Mouse (Mus musculus) WW6 (cell line): Measurements from ENCODE around the gene Cry2.
A peak's percentile ranks its signal among the peaks of the same experiment; 100 is the strongest.

Source experiments
- DNase-seq: peaks from one replicate; pipeline ENCODE4 v3.0.0-alpha.2; 2013; ENCODE audit warnings: low read depth, low spot score

The Cry2 gene

DNA sequence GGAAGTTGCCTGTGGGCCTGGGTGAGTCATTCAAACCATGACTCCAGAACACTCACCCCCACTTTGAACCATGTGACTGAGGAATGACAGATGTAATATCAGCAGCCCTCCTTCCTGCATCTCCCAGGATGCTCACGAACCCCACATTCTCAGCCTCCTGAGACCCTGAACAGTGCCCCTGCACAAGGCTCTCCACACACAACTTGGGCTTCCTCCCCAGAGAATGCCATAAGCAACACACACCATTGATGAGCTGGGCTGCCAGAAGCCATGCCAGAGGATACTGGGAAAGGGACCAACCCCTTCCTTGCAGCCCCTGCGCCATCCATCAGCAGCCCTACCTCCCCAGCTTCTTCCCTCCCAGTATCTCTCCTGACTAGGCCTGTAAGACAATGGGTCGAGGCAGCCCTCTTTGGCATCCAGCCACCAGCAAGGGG lies 45.7 kb downstream of the Cry2 start:
- DNase-seq: no peak

DNA sequence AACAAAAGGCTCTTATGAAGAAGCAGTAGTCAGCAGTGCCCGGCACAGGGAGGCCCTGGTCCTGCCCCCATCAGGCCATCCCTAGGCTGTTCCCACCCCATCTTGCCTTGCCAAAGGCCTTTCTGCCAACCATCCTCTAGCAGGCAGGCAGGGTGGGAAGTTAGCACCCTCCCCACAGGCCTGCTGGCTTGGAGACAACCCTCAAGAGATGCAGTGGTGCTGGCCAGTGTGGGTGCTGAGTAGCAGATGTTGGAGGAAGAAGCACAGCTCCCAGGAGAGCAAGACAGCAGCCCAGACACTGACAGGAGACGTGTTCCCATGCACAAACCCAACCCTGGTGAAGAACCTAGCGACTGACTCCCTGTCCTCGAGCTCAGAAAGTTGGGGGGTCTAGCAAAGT lies 46.2 kb downstream of the Cry2 start:
- DNase-seq: no peak

DNA sequence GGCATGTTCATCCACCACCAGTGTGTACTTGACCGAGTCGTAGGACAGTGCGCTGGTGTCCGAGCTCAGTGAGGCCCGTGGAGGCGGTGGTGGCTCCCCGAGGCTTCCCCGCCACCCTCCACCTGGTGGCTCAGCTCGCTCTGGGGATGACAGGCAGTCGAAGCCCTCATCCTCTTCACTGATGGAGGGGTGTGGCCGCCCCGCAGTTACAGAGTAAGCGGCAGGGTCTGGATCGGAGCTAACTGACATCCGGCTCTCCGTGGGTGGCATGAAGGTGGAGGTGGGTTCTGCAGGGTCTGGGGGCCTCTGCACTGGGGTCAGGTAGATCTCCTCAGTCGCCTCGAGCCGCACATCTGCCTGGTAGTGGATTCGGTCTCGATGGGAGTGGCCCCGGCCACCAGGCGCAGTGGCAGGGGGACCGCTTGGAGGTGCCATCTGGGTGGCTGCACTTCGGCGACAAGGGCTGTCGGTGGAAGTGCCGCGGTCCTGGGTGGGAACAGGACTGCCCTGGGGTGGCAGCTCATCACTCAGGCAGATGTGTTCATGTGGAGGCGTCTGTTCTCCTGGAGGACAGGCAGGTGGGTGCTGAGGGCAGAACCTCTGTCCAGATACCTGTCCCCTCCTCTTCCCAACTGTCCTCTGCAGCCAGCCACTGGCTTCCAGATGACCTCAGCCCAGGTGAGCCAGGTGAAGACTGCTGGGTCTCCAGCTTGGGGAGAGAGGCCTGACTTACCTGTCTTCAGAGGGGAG lies 46.8 kb downstream of the Cry2 start:
- DNase-seq: no peak

DNA sequence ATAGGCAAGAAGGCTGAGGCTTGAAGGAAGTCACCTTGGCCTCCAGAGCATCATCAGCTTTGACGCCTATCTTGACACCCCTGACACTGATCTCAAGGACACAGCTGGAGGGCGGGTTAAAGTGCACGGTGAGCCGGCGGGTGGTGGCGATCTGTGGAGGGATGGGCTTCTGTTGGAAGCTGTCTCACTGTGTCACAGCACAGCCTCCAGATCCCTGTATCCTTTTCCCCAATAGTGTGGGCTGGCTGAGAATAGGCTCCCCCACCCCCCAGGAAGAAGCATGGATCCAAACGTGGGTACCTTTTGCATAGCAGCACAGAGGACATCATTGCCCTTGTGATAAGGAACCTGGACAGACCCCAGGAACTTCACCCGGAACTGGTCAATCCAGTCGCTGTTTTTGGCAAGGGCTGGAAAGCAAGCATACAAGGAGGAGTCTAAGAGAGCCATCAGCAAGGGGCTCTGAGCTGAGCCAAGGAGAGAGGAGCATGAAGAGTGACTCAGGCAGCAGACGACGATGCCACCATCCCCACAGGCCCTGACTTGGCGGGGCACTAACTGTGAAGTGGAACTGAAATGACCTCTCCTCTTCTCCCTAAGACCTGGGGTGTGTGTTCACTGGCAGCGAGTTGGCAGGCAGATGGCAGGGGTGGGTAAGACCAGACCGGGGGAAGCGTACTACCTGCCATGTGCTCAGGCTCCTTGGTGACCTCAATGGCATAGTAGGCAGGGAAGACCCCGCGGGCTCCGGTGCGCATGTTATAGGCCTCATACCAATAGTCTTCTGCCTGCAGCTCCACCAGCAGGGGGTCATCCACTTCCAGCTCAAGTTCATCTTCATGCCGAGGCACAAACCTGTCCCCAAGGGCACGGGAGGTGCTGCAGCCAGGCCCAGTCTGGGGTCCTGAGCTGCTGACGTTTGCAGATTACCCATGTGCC lies 48.5 kb downstream of the Cry2 start:
- no peak for DNase-seq

DNA sequence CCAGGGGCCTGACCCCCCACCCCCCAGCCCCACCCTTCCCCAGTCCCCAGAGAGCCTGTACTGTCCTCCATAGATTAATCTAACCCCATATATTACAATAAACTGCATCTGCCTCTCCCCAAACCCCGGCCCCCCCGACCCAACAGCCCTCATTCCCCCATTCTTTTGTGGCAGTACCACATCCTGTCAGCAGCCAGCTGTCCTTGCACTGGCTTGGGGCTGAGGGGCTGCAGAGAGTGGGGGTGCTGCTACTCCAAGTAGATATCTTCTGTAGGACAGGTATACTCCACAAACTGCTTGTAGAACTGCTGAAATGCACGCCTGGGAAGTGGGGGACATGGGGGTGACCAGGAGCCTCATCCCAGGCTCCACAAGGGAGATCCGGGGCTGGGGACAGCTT lies 49.7 kb downstream of the Cry2 start:
- no peak for DNase-seq

DNA sequence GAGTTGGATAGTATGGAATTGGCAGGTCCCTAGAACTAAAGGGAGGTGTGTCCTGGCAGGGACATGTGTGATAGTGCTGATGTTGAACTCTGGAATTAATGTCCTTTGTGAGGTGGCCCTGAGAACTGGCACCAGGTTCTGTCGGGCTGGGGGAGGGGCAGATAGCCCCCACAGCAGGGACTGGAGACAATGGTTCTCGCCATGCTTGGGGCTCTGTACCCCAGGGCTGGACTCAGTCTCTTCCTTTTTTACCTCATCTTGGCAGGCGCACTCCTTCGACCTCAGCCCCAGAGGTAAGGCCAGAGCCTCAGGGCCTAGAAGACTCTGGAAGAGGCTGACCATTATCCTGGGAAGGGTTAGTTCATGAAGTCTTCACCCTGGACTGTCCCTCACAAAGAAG lies 51.1 kb downstream of the Cry2 start:
- no peak for DNase-seq

DNA sequence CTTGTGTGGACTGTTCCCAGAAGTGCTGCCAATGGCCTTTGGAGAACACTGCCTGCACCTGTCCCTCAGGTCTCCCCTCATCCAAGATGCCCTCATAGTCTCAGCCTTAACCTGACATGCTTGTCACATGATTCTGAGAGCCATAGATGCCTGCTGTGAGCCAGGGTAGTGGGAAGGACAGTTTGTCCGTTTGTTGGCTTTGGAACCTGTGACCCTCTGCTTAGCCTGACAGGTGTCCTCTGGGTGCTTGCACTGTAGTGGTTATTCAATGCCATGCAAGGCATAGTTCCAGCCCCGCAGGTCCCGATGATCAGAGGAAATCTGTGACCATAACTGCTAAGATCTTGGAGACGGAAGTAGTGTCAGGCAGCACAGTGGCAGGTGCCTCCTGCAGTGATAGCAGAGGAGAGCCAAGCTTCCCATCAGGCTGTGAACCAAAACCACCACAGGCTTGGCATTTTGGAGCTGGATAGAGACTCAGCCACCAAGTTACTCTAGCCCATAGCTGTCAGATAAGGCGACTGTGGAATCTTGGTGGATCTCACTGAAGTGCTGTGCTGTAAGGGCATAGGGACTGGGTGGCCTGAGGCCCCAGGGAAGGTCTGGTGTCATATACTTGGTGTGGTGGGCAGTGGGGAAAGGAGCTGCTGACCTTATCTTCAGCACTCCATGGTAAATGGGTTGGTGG lies 51.8 kb downstream of the Cry2 start, which contains the start of gene 1700029I15Rik:
TSS of gene 1700029I15Rik (plus strand) at position 638 of the 688 bp plus-strand sequence.
- no peak for DNase-seq

DNA sequence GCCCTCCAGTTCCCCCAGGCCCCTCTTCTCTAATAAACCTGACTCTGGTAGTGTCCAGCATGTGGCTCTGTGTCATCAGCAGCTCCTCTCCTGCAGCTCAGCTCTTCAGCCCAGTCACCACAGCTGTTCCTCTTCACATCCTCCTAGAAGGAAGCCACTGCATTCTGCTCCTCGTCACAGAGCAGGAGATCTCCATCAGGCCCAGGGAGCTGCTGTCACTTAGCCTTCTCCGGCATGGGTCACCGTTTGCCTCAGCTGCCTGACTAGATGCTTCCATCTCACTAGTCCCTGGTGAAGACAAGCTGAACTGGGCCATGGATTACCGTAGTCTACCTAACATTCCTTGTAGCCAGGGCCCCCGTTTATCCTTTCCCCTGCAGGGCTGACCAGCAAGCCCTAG lies 52.7 kb downstream of the Cry2 start:
- DNase-seq: no peak

DNA sequence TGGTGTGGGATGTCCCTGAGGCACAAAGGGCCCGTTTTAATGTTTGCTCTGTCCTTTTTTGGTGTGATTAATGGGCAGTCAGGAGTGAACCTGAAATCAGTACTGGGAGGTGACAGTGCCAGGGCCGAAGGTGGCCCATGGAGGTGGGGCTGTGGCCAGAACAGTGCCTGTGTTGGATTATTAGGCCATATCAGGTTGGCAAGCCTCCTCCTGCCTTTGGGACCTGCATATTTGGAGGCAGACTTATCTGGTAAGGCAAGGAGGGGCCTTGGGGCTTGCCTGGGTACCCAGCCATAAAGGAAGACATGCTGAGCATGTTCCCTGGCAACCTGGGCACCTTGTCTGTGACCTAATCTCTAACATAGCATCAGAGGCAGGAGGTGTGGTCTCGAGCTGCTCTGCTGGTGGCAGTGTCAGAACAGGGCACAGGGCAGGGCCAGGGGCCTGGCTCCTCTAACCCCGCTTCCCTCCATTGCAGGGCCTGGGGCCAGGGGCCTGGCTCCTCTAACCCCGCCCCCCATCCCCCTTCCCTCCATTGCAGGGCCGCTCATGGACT lies 53.3 kb downstream of the Cry2 start:
- no peak for DNase-seq

DNA sequence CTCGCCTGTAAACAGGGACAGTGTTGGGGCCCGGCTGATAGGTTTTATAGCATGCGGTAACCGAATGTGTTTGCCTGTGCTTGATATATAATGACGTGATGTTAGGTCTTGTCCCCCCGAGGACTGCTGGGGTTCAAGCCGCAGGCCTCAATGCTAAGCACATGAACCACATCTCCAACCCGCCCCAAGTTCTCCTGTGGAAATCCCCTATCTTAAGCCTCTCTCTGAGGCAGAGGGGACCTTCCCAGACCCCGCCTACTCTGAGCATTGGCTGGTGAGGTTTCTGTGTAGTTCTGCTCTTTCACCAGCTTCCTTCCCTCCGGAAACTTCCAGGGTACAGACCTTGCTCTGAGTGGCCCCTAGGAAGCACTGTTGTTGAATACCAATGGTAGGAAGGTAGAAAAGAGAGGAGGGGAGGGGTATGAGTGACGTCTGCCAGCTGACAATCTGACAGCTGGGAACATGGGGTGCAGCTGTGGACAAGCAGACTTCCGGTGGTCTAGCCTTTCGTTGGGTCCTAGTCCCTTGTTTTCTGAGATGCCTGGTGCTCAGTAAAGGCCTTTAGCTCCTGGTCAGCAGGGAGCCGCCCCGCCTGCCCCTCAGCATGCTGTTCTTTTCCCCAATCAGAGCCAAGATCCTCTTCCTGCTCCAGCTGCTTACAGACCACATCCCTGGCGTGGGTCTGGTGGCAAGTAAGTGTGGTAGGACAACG lies 53.9 kb downstream of the Cry2 start:
- no peak for DNase-seq

DNA sequence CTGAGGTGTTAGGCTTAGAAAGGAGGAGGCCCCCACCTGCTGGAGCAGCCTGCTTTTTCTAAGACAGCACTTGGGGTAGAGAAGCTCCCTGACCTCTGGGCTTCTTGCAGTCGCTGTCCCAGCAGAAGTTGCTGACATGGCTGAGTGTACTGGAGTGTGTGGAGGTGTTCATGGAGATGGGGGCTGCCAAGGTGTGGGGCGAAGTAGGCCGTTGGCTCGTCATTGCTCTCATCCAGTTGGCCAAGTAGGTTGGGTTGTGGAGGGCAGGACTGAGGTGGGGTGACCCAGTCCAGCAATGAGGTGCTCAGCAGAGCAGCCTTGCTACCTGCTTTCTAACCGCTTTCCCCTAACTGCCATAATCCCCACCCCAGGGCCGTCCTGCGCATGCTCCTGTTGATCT lies 56.5 kb downstream of the Cry2 start:
- DNase-seq: no peak

DNA sequence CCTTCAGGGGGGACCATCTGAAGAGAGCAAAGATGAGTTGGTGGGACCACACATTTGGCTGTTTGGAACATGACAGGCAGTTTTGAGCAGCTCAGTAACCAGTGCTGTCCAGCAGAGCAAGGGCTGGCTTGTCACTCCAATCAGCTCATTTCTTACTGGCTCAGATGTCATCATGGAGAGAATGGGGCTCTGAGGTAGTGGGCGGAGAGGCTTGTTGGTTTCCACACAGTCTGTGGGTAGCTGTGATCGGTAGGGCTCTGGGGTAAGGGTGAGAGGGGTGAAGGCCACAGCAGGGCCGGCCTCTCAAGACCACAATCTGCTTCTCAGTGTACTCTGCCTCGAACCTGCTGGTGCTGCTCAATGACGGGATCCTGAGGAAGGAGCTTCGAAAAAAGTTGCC lies 57.5 kb downstream of the Cry2 start:
- DNase-seq: no peak

DNA sequence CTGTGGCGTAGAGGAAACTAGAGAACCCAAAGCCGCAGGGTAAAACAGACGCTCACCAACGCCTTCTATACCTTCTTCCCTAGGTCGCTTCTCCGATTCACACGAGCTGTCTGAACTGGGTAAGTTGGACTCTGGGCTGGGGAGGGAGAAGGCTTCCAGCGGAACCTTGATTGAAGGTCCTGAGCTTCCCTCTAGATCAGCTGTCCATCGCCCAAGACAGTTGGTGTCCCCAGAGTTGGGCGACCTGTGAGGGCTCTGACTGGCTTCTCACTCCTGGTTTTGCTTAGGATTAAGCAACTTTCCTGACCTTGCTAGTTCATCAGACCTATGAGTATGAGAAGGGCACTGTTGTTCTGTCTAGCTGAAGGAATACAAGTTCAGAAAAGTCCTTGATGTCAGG lies 58.1 kb downstream of the Cry2 start:
- DNase-seq: no peak

DNA sequence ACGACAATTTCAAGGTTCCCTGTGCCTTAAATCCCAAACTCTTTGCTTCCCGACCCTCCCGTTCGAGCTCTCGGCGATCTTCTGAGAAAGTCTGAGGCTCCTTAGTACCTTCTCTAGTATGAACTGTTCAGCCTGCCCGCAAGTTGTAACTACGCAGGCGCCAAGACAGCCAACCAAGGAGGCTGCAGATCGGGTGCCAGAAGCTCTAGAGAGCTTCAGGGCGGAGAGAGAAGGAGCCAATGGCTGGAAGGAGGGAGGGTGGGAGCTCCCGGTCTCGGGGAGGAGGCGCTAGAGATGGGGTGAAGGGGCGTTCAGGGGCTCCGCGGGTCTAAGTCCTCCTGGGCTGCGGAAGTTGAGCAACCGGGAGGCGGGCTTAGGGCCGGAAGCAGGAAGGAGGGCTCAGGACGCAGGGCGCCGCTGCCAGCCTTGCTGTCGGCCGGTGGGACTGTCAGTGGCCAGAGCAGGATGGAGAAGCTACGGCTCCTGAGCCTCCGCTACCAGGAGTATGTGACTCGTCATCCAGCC lies 58.7 kb downstream of the Cry2 start:
- peak; percentile 90 for DNase-seq

DNA sequence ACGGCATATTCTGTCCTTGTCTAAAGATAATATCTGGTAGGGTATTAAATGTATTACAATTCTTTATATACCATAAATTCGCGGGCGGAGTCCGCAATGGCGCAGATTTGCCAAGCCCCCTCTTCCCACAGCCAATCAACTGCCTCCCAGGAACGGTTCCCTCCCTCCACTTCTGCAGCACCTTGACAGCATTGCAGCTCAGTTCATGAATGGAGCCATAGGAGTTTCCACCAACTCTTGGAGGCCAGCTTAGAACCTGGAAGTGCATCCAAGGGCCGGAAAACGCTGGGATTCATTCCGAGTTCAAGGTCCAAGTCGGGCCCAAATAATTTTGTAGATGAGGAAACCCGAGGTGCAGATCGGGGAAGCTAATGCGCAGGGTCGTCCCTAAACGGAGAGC lies 59.3 kb downstream of the Cry2 start, which contains the start of the genes Pex16 and Large2:
TSS of gene Pex16 (plus strand) at position 163 of the 400 bp plus-strand sequence.
TSS of gene Large2 (minus strand) at position 356 of the 400 bp plus-strand sequence.
- DNase-seq: no peak

DNA sequence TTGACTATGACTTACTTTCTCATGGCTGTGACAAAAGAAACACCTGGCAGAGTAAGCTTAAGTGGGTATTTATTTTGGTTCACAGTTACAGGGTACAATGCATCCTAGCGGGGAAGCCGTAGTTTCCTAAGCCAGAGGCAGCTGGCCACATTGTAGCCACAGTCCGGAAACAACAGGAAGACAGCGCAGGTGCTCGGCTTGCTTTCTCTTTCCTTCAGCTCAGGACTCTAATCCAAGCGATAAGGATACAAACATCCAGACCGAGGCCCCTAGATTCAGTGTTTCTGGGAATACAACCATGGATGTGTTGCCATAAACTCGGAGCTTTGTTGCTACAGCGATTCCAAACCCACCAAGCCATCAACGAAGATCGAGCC lies 60.4 kb downstream of the Cry2 start:
- DNase-seq: no peak

DNA sequence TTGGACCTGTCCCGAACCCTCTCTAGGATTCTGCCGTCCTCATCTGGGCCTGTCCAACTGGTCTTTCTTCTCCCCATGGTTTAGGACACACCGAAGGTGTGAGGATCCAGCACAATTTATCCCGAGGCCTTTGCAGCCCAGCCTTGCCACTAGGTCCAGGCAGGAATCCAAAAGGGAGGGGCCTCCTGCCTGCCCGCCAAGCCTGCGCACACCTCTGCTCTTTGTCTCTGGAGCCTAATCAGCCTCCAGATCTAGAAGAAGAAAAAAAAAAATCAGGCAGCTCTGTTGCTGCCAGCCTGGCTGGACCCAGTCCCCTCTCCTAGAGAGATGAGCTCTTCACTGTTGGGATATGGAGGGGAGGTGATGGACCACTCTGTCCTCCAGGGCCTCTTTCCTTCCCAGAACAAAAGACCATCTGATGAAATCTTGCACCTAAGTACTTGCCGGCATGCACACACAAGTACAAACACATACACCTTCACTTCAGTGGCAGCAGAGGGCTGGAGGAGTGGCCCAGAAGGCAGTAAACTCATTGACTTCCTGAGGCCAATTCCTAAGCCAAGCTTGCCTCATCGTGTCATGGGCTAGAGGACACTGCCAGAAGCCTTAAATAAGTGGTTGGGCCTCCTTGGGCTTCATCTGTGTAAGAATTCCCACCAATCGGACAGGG lies 60.9 kb downstream of the Cry2 start:
- DNase-seq: no peak

DNA sequence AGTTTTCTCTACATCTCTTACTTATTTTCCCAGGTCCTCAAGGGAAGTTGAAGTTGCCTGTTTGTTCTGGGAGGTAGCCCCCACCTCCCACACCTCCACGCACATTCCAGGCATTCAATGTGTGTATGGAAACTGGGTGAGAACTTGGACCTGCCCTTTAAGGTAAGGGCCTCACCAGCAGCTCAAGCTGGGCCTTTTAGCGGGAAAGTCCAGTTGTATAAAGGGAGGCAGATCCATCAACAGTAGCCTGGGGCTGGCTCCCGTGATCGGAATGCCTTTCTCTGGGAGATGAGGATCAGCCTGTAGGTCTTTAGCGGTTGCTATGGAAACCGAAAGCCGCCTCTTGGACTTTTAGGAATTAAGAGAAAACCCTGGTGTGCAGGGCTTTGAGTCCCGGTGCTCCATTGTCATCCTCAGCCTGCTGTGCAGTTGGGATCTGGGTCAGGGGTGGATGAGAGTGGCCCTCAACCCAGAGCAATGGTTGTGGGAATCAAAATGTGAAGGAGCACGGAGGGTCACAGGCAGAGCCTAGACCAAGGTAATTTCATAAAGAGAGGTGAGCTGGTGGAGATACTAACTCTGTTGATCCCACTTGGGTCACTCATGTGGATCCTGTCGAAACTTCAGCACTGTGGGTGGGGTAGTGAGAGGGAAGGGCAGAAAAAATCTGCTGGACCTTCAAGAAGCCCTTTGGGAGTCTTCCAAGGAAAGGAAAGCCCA lies 61.7 kb downstream of the Cry2 start:
- no peak for DNase-seq
